Mouse (Mus musculus): ENCODE data around the gene Rpgrip1l. TPM values are rescaled to one million over a fixed set of nuclear protein-coding genes. Genes with fewer than 3 reads are reported as not detected.

Gene Rpgrip1l
- polyA plus RNA-seq, 1 experiment = 9.9 TPM

GRCm38 (mm10) chr8:91201184-91201583, 111.9 kb downstream of the Rpgrip1l start:
- Histone ChIP-seq H3K4me3 (ENCODE audit: low read depth, low read length) (no peak overlapping the region), H3K27me3 (ENCODE audit: control insufficient read depth, insufficient read depth, low read length, poor library complexity, severe bottlenecking) (no peaks in the 10 kb centered on the region), H3K9ac (ENCODE audit: low read depth, poor library complexity, severe bottlenecking) (no peak overlapping the region), H3K36me3 (ENCODE audit: control insufficient read depth, insufficient read depth, low read length, poor library complexity, severe bottlenecking) (no peaks in the 10 kb centered on the region), H3K4me1 (ENCODE audit: control insufficient read depth, insufficient read depth, low read length) (no peaks in the 10 kb centered on the region), H3K9me3 (replicated peaks; ENCODE audit: control insufficient read depth, insufficient read depth, low read length, poor library complexity, severe bottlenecking) (no peaks in the 10 kb centered on the region), H3K27ac (ENCODE audit: insufficient read depth, low read length) (no peak overlapping the region)
- no peak for TF ChIP-seq POLR2A (IDR thresholded peaks at IDR 0.05; ENCODE audit: insufficient read depth, low read length)
- no peak for TF ChIP-seq EP300 (IDR thresholded peaks at IDR 0.05; ENCODE audit: insufficient read depth, low read depth, low read length)
- no peak for TF ChIP-seq CTCF (IDR thresholded peaks at IDR 0.05; ENCODE audit: low read depth, low read length)

GRCm38 (mm10) chr8:91199876-91200275, 113.2 kb downstream of the Rpgrip1l start, which contains the start of gene Aktip:
TSS of gene Aktip (minus strand) at chr8:91199976.
- no peaks in the 10 kb centered on the region for H3K4me1 ChIP-seq (ENCODE audit: control insufficient read depth, insufficient read depth, low read length)
- no peaks in the 10 kb centered on the region for H3K9me3 ChIP-seq (replicated peaks; ENCODE audit: control insufficient read depth, insufficient read depth, low read length, poor library complexity, severe bottlenecking)
- TF ChIP-seq CTCF (IDR thresholded peaks at IDR 0.05; ENCODE audit: low read depth, low read length) = no peak
- no peak for TF ChIP-seq EP300 (IDR thresholded peaks at IDR 0.05; ENCODE audit: insufficient read depth, low read depth, low read length)
- no peak for TF ChIP-seq POLR2A (IDR thresholded peaks at IDR 0.05; ENCODE audit: insufficient read depth, low read length)
- no peaks in the 10 kb centered on the region for H3K36me3 ChIP-seq (ENCODE audit: control insufficient read depth, insufficient read depth, low read length, poor library complexity, severe bottlenecking)
- H3K27ac ChIP-seq (ENCODE audit: insufficient read depth, low read length) = no peak within 1 kb of the TSS
- H3K9ac ChIP-seq (ENCODE audit: low read depth, poor library complexity, severe bottlenecking) = no peak within 1 kb of the TSS
- H3K27me3 ChIP-seq (ENCODE audit: control insufficient read depth, insufficient read depth, low read length, poor library complexity, severe bottlenecking) = no peaks in the 10 kb centered on the region
- no peak within 1 kb of the TSS for H3K4me3 ChIP-seq (ENCODE audit: low read depth, low read length)

GRCm38 (mm10) chr8:91198036-91198435, 115.0 kb downstream of the Rpgrip1l start:
- no peaks in the 10 kb centered on the region for H3K4me1 ChIP-seq (ENCODE audit: control insufficient read depth, insufficient read depth, low read length)
- no peaks in the 10 kb centered on the region for H3K36me3 ChIP-seq (ENCODE audit: control insufficient read depth, insufficient read depth, low read length, poor library complexity, severe bottlenecking)
- H3K27ac ChIP-seq (ENCODE audit: insufficient read depth, low read length) = no peak overlapping the region
- H3K9me3 ChIP-seq (replicated peaks; ENCODE audit: control insufficient read depth, insufficient read depth, low read length, poor library complexity, severe bottlenecking) = no peaks in the 10 kb centered on the region
- H3K4me3 ChIP-seq (ENCODE audit: low read depth, low read length) = no peak overlapping the region
- no peak overlapping the region for H3K9ac ChIP-seq (ENCODE audit: low read depth, poor library complexity, severe bottlenecking)
- TF ChIP-seq POLR2A (IDR thresholded peaks at IDR 0.05; ENCODE audit: insufficient read depth, low read length) = no peak
- H3K27me3 ChIP-seq (ENCODE audit: control insufficient read depth, insufficient read depth, low read length, poor library complexity, severe bottlenecking) = no peaks in the 10 kb centered on the region; the same call in 1 of the 2 replicates

- no peak overlapping the region for H3K4me3 ChIP-seq (ENCODE audit: low read depth, low read length)
- H3K4me1 ChIP-seq (ENCODE audit: control insufficient read depth, insufficient read depth, low read length) = no peaks in the 10 kb centered on the region
- TF ChIP-seq POLR2A (IDR thresholded peaks at IDR 0.05; ENCODE audit: insufficient read depth, low read length) = no peak
- no peak for TF ChIP-seq CTCF (IDR thresholded peaks at IDR 0.05; ENCODE audit: low read depth, low read length)
- TF ChIP-seq EP300 (IDR thresholded peaks at IDR 0.05; ENCODE audit: insufficient read depth, low read depth, low read length) = no peak
- no peaks in the 10 kb centered on the region for H3K36me3 ChIP-seq (ENCODE audit: control insufficient read depth, insufficient read depth, low read length, poor library complexity, severe bottlenecking)
- no peaks in the 10 kb centered on the region; the same call in 1 of the 2 replicates for H3K27me3 ChIP-seq (ENCODE audit: control insufficient read depth, insufficient read depth, low read length, poor library complexity, severe bottlenecking)
- H3K9me3 ChIP-seq (replicated peaks; ENCODE audit: control insufficient read depth, insufficient read depth, low read length, poor library complexity, severe bottlenecking) = no peaks in the 10 kb centered on the region
- H3K9ac ChIP-seq (ENCODE audit: low read depth, poor library complexity, severe bottlenecking) = no peak overlapping the region
- no peak overlapping the region for H3K27ac ChIP-seq (ENCODE audit: insufficient read depth, low read length)
Measured at GRCm38 (mm10) chr8:91197233-91197632, 115.8 kb downstream of the Rpgrip1l start.

GRCm38 (mm10) chr8:91196661-91197060, 116.4 kb downstream of the Rpgrip1l start:
- H3K9me3 ChIP-seq (replicated peaks; ENCODE audit: control insufficient read depth, insufficient read depth, low read length, poor library complexity, severe bottlenecking) = no peaks in the 10 kb centered on the region
- H3K27me3 ChIP-seq (ENCODE audit: control insufficient read depth, insufficient read depth, low read length, poor library complexity, severe bottlenecking) = no peaks in the 10 kb centered on the region; the same call in 1 of the 2 replicates
- H3K4me1 ChIP-seq (ENCODE audit: control insufficient read depth, insufficient read depth, low read length) = no peaks in the 10 kb centered on the region
- H3K27ac ChIP-seq (ENCODE audit: insufficient read depth, low read length) = no peak overlapping the region
- no peak overlapping the region for H3K9ac ChIP-seq (ENCODE audit: low read depth, poor library complexity, severe bottlenecking)
- no peaks in the 10 kb centered on the region for H3K36me3 ChIP-seq (ENCODE audit: control insufficient read depth, insufficient read depth, low read length, poor library complexity, severe bottlenecking)
- peak; percentile 59 for TF ChIP-seq CTCF (IDR thresholded peaks at IDR 0.05; ENCODE audit: low read depth, low read length)
- TF ChIP-seq POLR2A (IDR thresholded peaks at IDR 0.05; ENCODE audit: insufficient read depth, low read length) = no peak
- no peak overlapping the region for H3K4me3 ChIP-seq (ENCODE audit: low read depth, low read length)

GRCm38 (mm10) chr8:91194081-91194480, 119.0 kb downstream of the Rpgrip1l start:
- H3K4me1 ChIP-seq (ENCODE audit: control insufficient read depth, insufficient read depth, low read length) = no peaks in the 10 kb centered on the region
- no peaks in the 10 kb centered on the region for H3K9me3 ChIP-seq (replicated peaks; ENCODE audit: control insufficient read depth, insufficient read depth, low read length, poor library complexity, severe bottlenecking)
- no peak overlapping the region for H3K9ac ChIP-seq (ENCODE audit: low read depth, poor library complexity, severe bottlenecking)
- H3K27me3 ChIP-seq (ENCODE audit: control insufficient read depth, insufficient read depth, low read length, poor library complexity, severe bottlenecking) = no peaks in the 10 kb centered on the region; the same call in 1 of the 2 replicates
- no peaks in the 10 kb centered on the region for H3K36me3 ChIP-seq (ENCODE audit: control insufficient read depth, insufficient read depth, low read length, poor library complexity, severe bottlenecking)
- no peak overlapping the region for H3K27ac ChIP-seq (ENCODE audit: insufficient read depth, low read length)
- TF ChIP-seq POLR2A (IDR thresholded peaks at IDR 0.05; ENCODE audit: insufficient read depth, low read length) (no peak), CTCF (IDR thresholded peaks at IDR 0.05; ENCODE audit: low read depth, low read length) (no peak), EP300 (IDR thresholded peaks at IDR 0.05; ENCODE audit: insufficient read depth, low read depth, low read length) (no peak)
- no peak overlapping the region for H3K4me3 ChIP-seq (ENCODE audit: low read depth, low read length)

Measured in ES-Bruce4 (cell line).